8 mouse cellular contexts compared by ENCODE assay signal in genomic region chr1:178405445-178405911, GRCm38 (mm10). TPM values are rescaled to one million over a fixed set of nuclear protein-coding genes. Genes with fewer than 3 reads are reported as not detected.
DNase-seq lines count a peak whose midpoint lies in the region; ATAC-seq lines count a peak whose summit lies in the region.

No protein-coding gene starts in this region.

- H3K9ac ChIP-seq in embryonic facial prominence, embryonic 14.5 days (ENCODE audit: low read depth, low read length) = peak overlapping the region; percentile 98
- peak overlapping the region; percentile 92 for H3K9ac ChIP-seq in kidney, embryonic 14.5 days (ENCODE audit: low read depth, low read length)
- H3K9ac ChIP-seq in limb, embryonic 15.5 days = peak overlapping the region; percentile 76

- H3K9me3 ChIP-seq in embryonic facial prominence, embryonic 14.5 days (ENCODE audit: control insufficient read depth, low read length) = no peaks in the 10 kb centered on the region
- H3K9me3 ChIP-seq in kidney, embryonic 14.5 days (ENCODE audit: control insufficient read depth, low read length) = no peaks in the 10 kb centered on the region
- H3K9me3 ChIP-seq in limb, embryonic 15.5 days = no peaks in the 10 kb centered on the region

- H3K36me3 ChIP-seq in embryonic facial prominence, embryonic 14.5 days (ENCODE audit: control insufficient read depth, insufficient read depth, low read length) = no peaks in the 10 kb centered on the region
- no peaks in the 10 kb centered on the region for H3K36me3 ChIP-seq in kidney, embryonic 14.5 days (ENCODE audit: control insufficient read depth, insufficient read depth, low read length)
- no peaks in the 10 kb centered on the region for H3K36me3 ChIP-seq in limb, embryonic 15.5 days

- peak; percentile 82 for ATAC-seq in embryonic facial prominence, embryonic 14.5 days (ENCODE audit: low read depth)
- peak; percentile 84 for ATAC-seq in kidney, embryonic 14.5 days (ENCODE audit: low FRiP score, low TSS enrichment)
- peak; percentile 79 for ATAC-seq in limb, embryonic 15.5 days (ENCODE audit: insufficient number of reproducible peaks, low FRiP score, low TSS enrichment, low read depth)

- no peaks in the 10 kb centered on the region for H3K27me3 ChIP-seq in embryonic facial prominence, embryonic 14.5 days (replicated peaks; ENCODE audit: control insufficient read depth, insufficient read depth, low read length)
- no peaks in the 10 kb centered on the region for H3K27me3 ChIP-seq in kidney, embryonic 14.5 days (ENCODE audit: control insufficient read depth, insufficient read depth, low read length)
- no peaks in the 10 kb centered on the region for H3K27me3 ChIP-seq in limb, embryonic 15.5 days

- H3K4me1 ChIP-seq in embryonic facial prominence, embryonic 14.5 days (ENCODE audit: control insufficient read depth, insufficient read depth, low read length) = no peaks in the 10 kb centered on the region
- no peaks in the 10 kb centered on the region for H3K4me1 ChIP-seq in kidney, embryonic 14.5 days (ENCODE audit: control insufficient read depth, insufficient read depth, low read length)
- H3K4me1 ChIP-seq in limb, embryonic 15.5 days = 0 out of 2 replicates have a peak, but pooled peaks cover under 1% of the 10 kb centered on the region

- peak overlapping the region; percentile 79 for H3K4me3 ChIP-seq in embryonic facial prominence, embryonic 14.5 days (ENCODE audit: low read depth, low read length)
- peak overlapping the region; percentile 68 for H3K4me3 ChIP-seq in kidney, embryonic 14.5 days (ENCODE audit: low read length)
- H3K4me3 ChIP-seq in limb, embryonic 15.5 days = peak overlapping the region; percentile 63

- H3K4me2 ChIP-seq in embryonic facial prominence, embryonic 14.5 days (ENCODE audit: low read depth, low read length) = peak overlapping the region; percentile 69
- peak overlapping the region; percentile 32 for H3K4me2 ChIP-seq in kidney, embryonic 14.5 days (replicated peaks; ENCODE audit: low read depth, low read length)
- H3K4me2 ChIP-seq in limb, embryonic 15.5 days = peak overlapping the region; percentile 55

- peak; percentile 84 for DNase-seq in 3T3-L1 (ENCODE audit: low read depth, low spot score)
- peak; percentile 39 to 69 for DNase-seq in adrenal gland, postnatal 4 days (ENCODE audit: low spot score in 2 of 2)
- DNase-seq in embryonic facial prominence, embryonic 14.5 days (ENCODE audit: low spot score) = peak; percentile 92
- DNase-seq in heart, adult 9 months (ENCODE audit: low spot score in 2 of 2) = peak; percentile 85 to 92
- DNase-seq in monocyte, adult 2 months (ENCODE audit: low read depth in 1 of 2, low spot score in 2 of 2) = peak; percentile 60 to 61
- DNase-seq in spleen, postnatal 36 days (ENCODE audit: low spot score in 2 of 2) = peak; percentile 73 to 83

- H3K27ac ChIP-seq in embryonic facial prominence, embryonic 14.5 days (replicated peaks; ENCODE audit: low read depth, low read length) = peak overlapping the region; percentile 100
- H3K27ac ChIP-seq in kidney, embryonic 14.5 days (ENCODE audit: low read depth, low read length) = peak overlapping the region; percentile 100
- H3K27ac ChIP-seq in limb, embryonic 15.5 days = peak overlapping the region; percentile 100

- WGBS in embryonic facial prominence, embryonic 14.5 days = under 1% methylated on average over 23 of the region's 23 CpGs
- under 1% methylated on average over 23 of the region's 23 CpGs for WGBS in kidney, embryonic 14.5 days
- 2% methylated on average over 23 of the region's 23 CpGs for WGBS in limb, embryonic 15.5 days

RNA-seq across cellular contexts. Expression of gene Efcab2, which starts 0.4 kb away (rescaled TPM):
- 1 to 10 TPM; 3.7 to 4.1 TPM for total RNA-seq in adrenal gland, postnatal 4 days (2021)
- polyA plus RNA-seq in embryonic facial prominence, embryonic 14.5 days (2014; fragmentation: Nextera tagmentation; extraction: Ambion mirVana) = 4.7 and 6.7 TPM in 2 replicates
- 6.0 and 8.0 TPM in 2 replicates for polyA plus RNA-seq in kidney, embryonic 14.5 days (2014; fragmentation: Nextera tagmentation; extraction: Ambion mirVana)
- 3.5 and 4.5 TPM in 2 replicates for polyA plus RNA-seq in limb, embryonic 15.5 days (2015; fragmentation: Nextera tagmentation; extraction: Ambion mirVana)

Comparison
In these comparisons a context has a peak if more than half of its experiments do, and no peak if none do; other contexts are left out.
1. Peak in every context shown above with its lines: DNase-seq, ATAC-seq, H3K4me3 ChIP-seq and H3K27ac ChIP-seq.